Mouse (Mus musculus) liver, embryonic 14.5 days (tissue): ENCODE results near the gene P2rx1.
A peak's percentile ranks its signal among the peaks of the same experiment; 100 is the strongest.

Experiments used
- CTCF ChIP-seq: IDR thresholded peaks from 2 replicates; pipeline ENCODE4 v1.5.1; 2016; ENCODE audit warnings: antibody characterized with exemption, low read depth, control low read depth
- EP300 ChIP-seq: IDR thresholded peaks from 2 replicates; pipeline ENCODE4 v1.6.1; 2016; ENCODE audit warnings: antibody characterized with exemption, low read depth

DNA sequence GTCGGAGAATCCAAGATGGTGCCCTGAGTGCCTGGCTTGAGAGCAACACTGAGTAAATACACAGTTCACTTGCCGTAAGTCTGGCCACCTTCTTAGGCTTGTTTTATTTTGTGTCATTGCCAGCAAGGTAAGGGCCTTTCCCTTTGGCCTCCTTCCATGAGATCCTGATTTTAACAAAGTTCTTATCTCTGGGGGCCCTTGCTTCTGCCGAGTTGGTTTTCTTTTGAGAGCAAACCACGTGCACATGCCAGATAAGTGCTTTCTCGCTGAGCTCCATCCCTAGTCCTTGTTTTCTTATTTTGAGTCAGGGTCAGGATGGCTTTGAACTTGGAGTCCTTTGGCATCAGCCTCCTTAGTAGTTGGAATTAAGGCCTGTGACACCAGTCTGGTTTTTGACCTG, 58.8 kb downstream of the P2rx1 start:
- no peak for TF ChIP-seq CTCF
- TF ChIP-seq EP300: 0 out of 2 replicates have a peak, but pooled peaks have one; percentile 7
